Mouse (Mus musculus): Measurements from ENCODE around the gene Nr4a1.

- TF ChIP-seq TAL1 (IDR thresholded peaks at IDR 0.05; ENCODE audit: low read length) (no peak), GATA1 (IDR thresholded peaks at IDR 0.05; ENCODE audit: low read length) (no peak)
These were observed 5.9 kb upstream of the Nr4a1 start for GRCm38 (mm10) chr15:101248029-101248710.

Measured in erythroblast, embryonic 14.5 days (primary cell).